Mouse (Mus musculus) forebrain, postnatal 0 days (tissue): ENCODE results near the gene Vangl2. TPM values are rescaled to one million over a fixed set of nuclear protein-coding genes. Genes with fewer than 3 reads are reported as not detected.

Experiments
- ATAC-seq: fragments of 200-750 bp; cut with Nextera tagmentation; 2 replicates; pipeline ENCODE4 v1.8.0; 2017; ENCODE audit warnings: mild to moderate bottlenecking, moderate library complexity
- DNase-seq: peaks from one replicate; pipeline ENCODE4 v3.0.0-alpha.2; 2015
- H3K27ac ChIP-seq: fragments of 300-500 bp; sonication (generic); 2 replicates; pipeline ENCODE4 v1.5.1; 2014; ENCODE audit warnings: low read depth, mild to moderate bottlenecking, antibody characterized with exemption, low read length, moderate library complexity, mixed read lengths
- H3K27me3 ChIP-seq: fragments of 300-500 bp; sonication (generic); 2 replicates; pipeline ENCODE4 v1.6.1; 2014; ENCODE audit warnings: mild to moderate bottlenecking, low read length, mixed read lengths; ENCODE audit not compliant: insufficient read depth
- H3K36me3 ChIP-seq: fragments of 300-500 bp; sonication (generic); 2 replicates; pipeline ENCODE4 v1.6.1; 2014; ENCODE audit warnings: mild to moderate bottlenecking, moderate library complexity; ENCODE audit not compliant: insufficient read depth
- H3K4me1 ChIP-seq: fragments of 300-500 bp; sonication (generic); 2 replicates; pipeline ENCODE4 v1.6.1; 2014; ENCODE audit warnings: antibody characterized with exemption; ENCODE audit not compliant: insufficient read depth
- H3K4me2 ChIP-seq: fragments of 300-500 bp; sonication (generic); 2 replicates; pipeline ENCODE4 v1.6.1; 2014; ENCODE audit warnings: low read depth, mild to moderate bottlenecking, moderate library complexity
- H3K4me3 ChIP-seq: fragments of 300-500 bp; sonication (generic); 2 replicates; pipeline ENCODE4 v1.5.1; 2014; ENCODE audit warnings: low read depth, low read length, mixed read lengths
- H3K9ac ChIP-seq: fragments of 300-500 bp; sonication (generic); 2 replicates; pipeline ENCODE4 v1.6.1; 2014; ENCODE audit warnings: mild to moderate bottlenecking
- H3K9me3 ChIP-seq: fragments of 300-500 bp; sonication (generic); 2 replicates; pipeline ENCODE4 v1.6.1; 2016; ENCODE audit warnings: low read length
- CTCF ChIP-seq: sonication (generic); IDR thresholded peaks from 2 replicates; pipeline ENCODE4 v1.5.1; 2016; ENCODE audit warnings: antibody characterized with exemption, control low read depth, low read depth
- WGBS: fragments of 180-500 bp; shearing (Covaris S2); extraction: QIAGEN DNeasy Blood & Tissue Kit; methylation state at CpG from one replicate; pipeline ENCODE4 v1.1.7; 2014; 5-methylcytosine and 5-hydroxymethylcytosine counted together
- polyA plus RNA-seq: library from polyadenylated mRNA; unstranded; fragments of >200 nt; fragmentation: Nextera tagmentation; extraction: Ambion mirVana; gene quantifications from 2 replicates; pipeline ENCODE4 v1.2.1, GENCODE M21; 2015
- total RNA-seq: library from RNA; depleted of rRNA; stranded (reverse); fragments of >200 nt; gene quantifications from 2 replicates; pipeline ENCODE4 v1.2.3, GENCODE M21; 2014

The Vangl2 gene
- total and polyA plus RNA-seq, 2 experiments from 2014 or later: 37.3 to 63.4 TPM

GRCm38 (mm10) chr1:172062101-172062500, 33.9 kb upstream of the Vangl2 start:
- Histone ChIP-seq H3K9ac (no peak overlapping the region), H3K27me3 (no peaks in the 10 kb centered on the region), H3K27ac (no peak overlapping the region), H3K36me3 (peaks cover 29% of the 10 kb centered on the region), H3K9me3 (no peaks in the 10 kb centered on the region), H3K4me1 (no peaks in the 10 kb centered on the region), H3K4me2 (no peak overlapping the region), H3K4me3 (no peak overlapping the region)
- TF ChIP-seq CTCF: no peak
- WGBS: 89% methylated on average over 2 of the region's 2 CpGs
- DNase-seq: no peak
- ATAC-seq: no peak

GRCm38 (mm10) chr1:172061217-172061616, 33.0 kb upstream of the Vangl2 start:
- Histone ChIP-seq H3K36me3 (peaks cover 20% of the 10 kb centered on the region), H3K27ac (no peak overlapping the region), H3K4me1 (no peaks in the 10 kb centered on the region), H3K4me2 (no peak overlapping the region), H3K27me3 (no peaks in the 10 kb centered on the region), H3K4me3 (no peak overlapping the region), H3K9me3 (no peaks in the 10 kb centered on the region), H3K9ac (no peak overlapping the region)
- DNase-seq: no peak
- TF ChIP-seq CTCF: no peak
- ATAC-seq: no peak
- WGBS: 31% methylated on average over 8 of the region's 8 CpGs

- no peak overlapping the region for H3K9ac ChIP-seq
- H3K4me3 ChIP-seq: no peak overlapping the region
- no peak overlapping the region for H3K27ac ChIP-seq
- no peak for TF ChIP-seq CTCF
- no peak for DNase-seq
- H3K9me3 ChIP-seq: no peaks in the 10 kb centered on the region
- H3K27me3 ChIP-seq: no peaks in the 10 kb centered on the region
- 57% methylated on average over 4 of the region's 4 CpGs for WGBS
- H3K4me1 ChIP-seq: no peaks in the 10 kb centered on the region
- peaks cover 16% of the 10 kb centered on the region for H3K36me3 ChIP-seq
- no peak overlapping the region for H3K4me2 ChIP-seq
- ATAC-seq: no peak
Observed at GRCm38 (mm10) chr1:172060659-172061058, 32.4 kb upstream of the Vangl2 start.

GRCm38 (mm10) chr1:172058874-172059273, 30.6 kb upstream of the Vangl2 start:
- H3K4me1 ChIP-seq: no peaks in the 10 kb centered on the region
- ATAC-seq (no peak), DNase-seq (no peak)
- no peak overlapping the region for H3K4me3 ChIP-seq
- no peak for TF ChIP-seq CTCF
- no peaks in the 10 kb centered on the region for H3K9me3 ChIP-seq
- WGBS: 46% methylated on average over 7 of the region's 7 CpGs
- H3K27me3 ChIP-seq: no peaks in the 10 kb centered on the region
- no peak overlapping the region for H3K27ac ChIP-seq
- H3K9ac ChIP-seq: no peak overlapping the region
- no peaks in the 10 kb centered on the region for H3K36me3 ChIP-seq
- no peak overlapping the region for H3K4me2 ChIP-seq

- H3K9ac ChIP-seq: no peak overlapping the region
- no peaks in the 10 kb centered on the region for H3K36me3 ChIP-seq
- DNase-seq (no peak), ATAC-seq (no peak)
- no peaks in the 10 kb centered on the region for H3K27me3 ChIP-seq
- no peak overlapping the region for H3K4me2 ChIP-seq
- no peaks in the 10 kb centered on the region for H3K9me3 ChIP-seq
- H3K4me3 ChIP-seq: no peak overlapping the region
- peaks cover 3% of the 10 kb centered on the region; the same call in 1 of the 2 replicates for H3K4me1 ChIP-seq
- no peak for TF ChIP-seq CTCF
- no peak overlapping the region for H3K27ac ChIP-seq
- WGBS: 41% methylated on average over 6 of the region's 6 CpGs
Observed at GRCm38 (mm10) chr1:172058321-172058720, 30.1 kb upstream of the Vangl2 start.

- 23% methylated on average over 2 of the region's 2 CpGs for whole genome bisulfite sequencing
- Histone ChIP-seq H3K4me3 (no peak within 1 kb of the TSS), H3K27ac (no peak within 1 kb of the TSS), H3K9ac (no peak within 1 kb of the TSS), H3K4me2 (no peak within 1 kb of the TSS), H3K4me1 (peaks cover 3% of the 10 kb centered on the region; the same call in 1 of the 2 replicates), H3K27me3 (no peaks in the 10 kb centered on the region), H3K36me3 (no peaks in the 10 kb centered on the region), H3K9me3 (no peaks in the 10 kb centered on the region)
- no peak for TF ChIP-seq CTCF
- DNase-seq (peak; percentile 20), ATAC-seq (peak; percentile 61; the same call in 1 of the 2 replicates)
Observed at GRCm38 (mm10) chr1:172057491-172057921, 29.3 kb upstream of the Vangl2 start, which contains the start of gene Nhlh1. Gene Nhlh1, minus strand, starts transcription at chr1:172057573.

GRCm38 (mm10) chr1:172056251-172056650, 28.0 kb upstream of the Vangl2 start:
- Histone ChIP-seq H3K4me1 (peaks cover 3% of the 10 kb centered on the region; the same call in 1 of the 2 replicates), H3K9ac (no peak overlapping the region), H3K27me3 (no peaks in the 10 kb centered on the region), H3K4me2 (no peak overlapping the region), H3K4me3 (no peak overlapping the region), H3K27ac (no peak overlapping the region), H3K36me3 (no peaks in the 10 kb centered on the region), H3K9me3 (no peaks in the 10 kb centered on the region)
- ATAC-seq (no peak), DNase-seq (no peak)
- no peak for TF ChIP-seq CTCF
- 55% methylated on average over 4 of the region's 4 CpGs for WGBS
